Mouse (Mus musculus): ENCODE results near the gene Htra1. TPM values are rescaled to one million over a fixed set of nuclear protein-coding genes. Genes with fewer than 3 reads are reported as not detected.

Gene Htra1
- total and polyA plus RNA-seq, 3 experiments, result not detected

- no peak for DNase-seq (ENCODE audit: low read depth, low spot score)
- no peaks in the 10 kb centered on the region for H3K79me2 ChIP-seq (ENCODE audit: control insufficient read depth, insufficient read depth, low read length, poor library complexity)
- no peak overlapping the region for H3K9ac ChIP-seq (ENCODE audit: control insufficient read depth, low read depth, low read length, poor library complexity, severe bottlenecking)
- no peaks in the 10 kb centered on the region for H3K4me1 ChIP-seq (ENCODE audit: control insufficient read depth in 1 of 2, insufficient read depth in 2 of 2, low read length in 2 of 2)
- H3K36me3 ChIP-seq (ENCODE audit: control insufficient read depth in 1 of 2, insufficient read depth in 2 of 2, low read length in 2 of 2), result no peaks in the 10 kb centered on the region
- no peak overlapping the region for H3K4me3 ChIP-seq (ENCODE audit: control insufficient read depth in 1 of 2, insufficient read depth in 1 of 2, low read depth in 2 of 2, low read length in 2 of 2)
- TF ChIP-seq TBP (IDR thresholded peaks at IDR 0.05; ENCODE audit: low read depth, low read length) (no peak), ZNF384 (IDR thresholded peaks at IDR 0.05; ENCODE audit: low read depth, low read length) (no peak), MAX (IDR thresholded peaks at IDR 0.05; ENCODE audit: low read length) (no peak), ZMIZ1 (IDR thresholded peaks at IDR 0.05; ENCODE audit: low read depth, low read length) (no peak), EP300 (IDR thresholded peaks at IDR 0.05; ENCODE audit: low read depth in 1 of 2, low read length in 2 of 2) (no peak), USF2 (IDR thresholded peaks at IDR 0.05; ENCODE audit: borderline replicate concordance in 1 of 2, insufficient read depth in 1 of 2, low read depth in 1 of 2, low read length in 2 of 2) (no peak), POLR2A (IDR thresholded peaks at IDR 0.05; ENCODE audit: control insufficient read depth in 1 of 2, insufficient read depth in 1 of 2, low read depth in 1 of 2, low read length in 2 of 2, poor library complexity in 1 of 2) (no peak), ETS1 (IDR thresholded peaks at IDR 0.05; ENCODE audit: low read depth, low read length) (no peak), POLR2AphosphoS5 (IDR thresholded peaks at IDR 0.05; ENCODE audit: borderline replicate concordance, low read depth, low read length) (no peak), MAZ (IDR thresholded peaks at IDR 0.05; ENCODE audit: low read depth, low read length) (no peak), TCF12 (IDR thresholded peaks at IDR 0.05; ENCODE audit: low read depth, low read length) (no peak), SMC3 (IDR thresholded peaks at IDR 0.05; ENCODE audit: low read depth, low read length) (no peak), GATA1 (IDR thresholded peaks at IDR 0.05; ENCODE audit: low read depth, low read length) (no peak), POLR2AphosphoS2 (IDR thresholded peaks at IDR 0.05; ENCODE audit: low read length) (no peak), UBTF (IDR thresholded peaks at IDR 0.05; ENCODE audit: borderline replicate concordance, insufficient read depth, low read depth, low read length) (no peak), USF1 (IDR thresholded peaks at IDR 0.05; ENCODE audit: low read depth, low read length) (no peak), E2F4 (IDR thresholded peaks at IDR 0.05; ENCODE audit: borderline replicate concordance, low read depth, low read length) (no peak)
- H3K27me3 ChIP-seq (ENCODE audit: control insufficient read depth in 1 of 2, insufficient read depth in 2 of 2, low read length in 2 of 2), result no peaks in the 10 kb centered on the region
- no peak overlapping the region for H3K27ac ChIP-seq (ENCODE audit: control insufficient read depth, low read depth, low read length)
- H3K9me3 ChIP-seq (replicated peaks; ENCODE audit: insufficient read depth, low read length), result no peaks in the 10 kb centered on the region
Observed at GRCm38 (mm10) chr7:130978545-130978944, 42.6 kb downstream of the Htra1 start.

DNA sequence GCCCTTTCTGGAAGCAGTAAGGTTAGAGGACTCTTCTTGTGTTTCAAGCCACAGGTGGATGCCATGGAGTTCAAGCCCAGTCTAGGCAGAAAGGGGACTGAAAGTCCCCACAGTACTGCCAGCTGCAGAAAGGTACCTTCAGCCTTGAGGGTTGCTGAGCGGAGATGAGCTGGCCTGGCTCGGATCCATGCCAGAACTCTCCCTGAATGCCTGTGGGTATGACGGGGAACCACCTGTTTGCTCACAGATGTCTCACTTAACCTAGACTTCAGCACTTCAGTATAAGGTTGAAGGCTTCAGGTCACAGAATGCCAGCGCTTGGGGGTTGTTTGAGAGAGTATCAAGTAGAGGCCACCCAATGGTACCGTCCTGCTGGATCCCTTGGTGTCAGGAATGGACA is 44.2 kb downstream of the Htra1 start:
- H3K9me3 ChIP-seq (replicated peaks; ENCODE audit: insufficient read depth, low read length), result no peaks in the 10 kb centered on the region

More for the DNA sequence above, 44.2 kb downstream of the Htra1 start:
- Histone ChIP-seq H3K27me3 (ENCODE audit: control insufficient read depth in 1 of 2, insufficient read depth in 2 of 2, low read length in 2 of 2) (no peaks in the 10 kb centered on the region), H3K36me3 (ENCODE audit: control insufficient read depth in 1 of 2, insufficient read depth in 2 of 2, low read length in 2 of 2) (no peaks in the 10 kb centered on the region), H3K4me3 (ENCODE audit: control insufficient read depth in 1 of 2, insufficient read depth in 1 of 2, low read depth in 2 of 2, low read length in 2 of 2) (no peak overlapping the region), H3K27ac (ENCODE audit: control insufficient read depth, low read depth, low read length) (no peak overlapping the region), H3K4me1 (ENCODE audit: control insufficient read depth in 1 of 2, insufficient read depth in 2 of 2, low read length in 2 of 2) (no peaks in the 10 kb centered on the region), H3K9ac (ENCODE audit: control insufficient read depth, low read depth, low read length, poor library complexity, severe bottlenecking) (no peak overlapping the region), H3K79me2 (ENCODE audit: control insufficient read depth, insufficient read depth, low read length, poor library complexity) (no peaks in the 10 kb centered on the region)
- TF ChIP-seq ELF1 (IDR thresholded peaks at IDR 0.05; ENCODE audit: low read depth, low read length) (no peak), UBTF (IDR thresholded peaks at IDR 0.05; ENCODE audit: borderline replicate concordance, insufficient read depth, low read depth, low read length) (no peak), TBP (IDR thresholded peaks at IDR 0.05; ENCODE audit: low read depth, low read length) (no peak), ZMIZ1 (IDR thresholded peaks at IDR 0.05; ENCODE audit: low read depth, low read length) (no peak), BHLHE40 (IDR thresholded peaks at IDR 0.05; ENCODE audit: borderline replicate concordance, low read depth, low read length) (no peak), CHD2 (IDR thresholded peaks at IDR 0.05; ENCODE audit: low read length) (no peak), MAFK (IDR thresholded peaks at IDR 0.05; ENCODE audit: borderline replicate concordance, low read depth, low read length) (no peak), SIN3A (IDR thresholded peaks at IDR 0.05; ENCODE audit: low read length) (no peak), NRF1 (IDR thresholded peaks at IDR 0.05; ENCODE audit: insufficient read depth, low read depth, low read length, poor library complexity, severe bottlenecking) (no peak), MAZ (IDR thresholded peaks at IDR 0.05; ENCODE audit: low read depth, low read length) (no peak), RCOR1 (IDR thresholded peaks at IDR 0.05; ENCODE audit: low read depth, low read length) (no peak), JUND (IDR thresholded peaks at IDR 0.05; ENCODE audit: low read depth, low read length) (no peak), E2F4 (IDR thresholded peaks at IDR 0.05; ENCODE audit: borderline replicate concordance, low read depth, low read length) (no peak), GABPA (IDR thresholded peaks at IDR 0.05; ENCODE audit: low read depth, low read length) (no peak), MAX (IDR thresholded peaks at IDR 0.05; ENCODE audit: low read length) (no peak), EP300 (IDR thresholded peaks at IDR 0.05; ENCODE audit: low read depth in 1 of 2, low read length in 2 of 2) (no peak), POLR2A (IDR thresholded peaks at IDR 0.05; ENCODE audit: control insufficient read depth in 1 of 2, insufficient read depth in 1 of 2, low read depth in 1 of 2, low read length in 2 of 2, poor library complexity in 1 of 2) (no peak), GATA1 (IDR thresholded peaks at IDR 0.05; ENCODE audit: low read depth, low read length) (no peak), SMC3 (IDR thresholded peaks at IDR 0.05; ENCODE audit: low read depth, low read length) (no peak), ZC3H11A (IDR thresholded peaks at IDR 0.05; ENCODE audit: low read depth, low read length) (no peak)
- DNase-seq (ENCODE audit: low read depth, low spot score), result no peak
